Mouse (Mus musculus): ENCODE data around the gene Fmnl3. TPM values are rescaled to one million over a fixed set of nuclear protein-coding genes. Genes with fewer than 3 reads are reported as not detected.

Fmnl3 gene
- total and polyA plus RNA-seq, 3 experiments: 24.2 to 49.3 (median 28.6) TPM

GRCm38 (mm10) chr15:99316314-99317266 lies 53.7 kb downstream of the Fmnl3 start (continued):
- TF ChIP-seq ZMIZ1 (IDR thresholded peaks at IDR 0.05; ENCODE audit: low read depth, low read length) (no peak), USF2 (conservative IDR thresholded peaks at IDR 0.05; ENCODE audit: low read depth, low read length) (no peak), ETS1 (conservative IDR thresholded peaks at IDR 0.05; ENCODE audit: low read depth, low read length) (no peak), TBP (conservative IDR thresholded peaks at IDR 0.05; ENCODE audit: low read depth, low read length) (no peak), CHD1 (IDR thresholded peaks at IDR 0.05; ENCODE audit: low read depth, low read length) (no peak), UBTF (IDR thresholded peaks at IDR 0.05; ENCODE audit: low read depth, low read length) (no peak), SIN3A (IDR thresholded peaks at IDR 0.05; ENCODE audit: low read length) (no peak), IRF4 (IDR thresholded peaks at IDR 0.05; ENCODE audit: low read depth, low read length) (no peak), ZNF384 (IDR thresholded peaks at IDR 0.05; ENCODE audit: low read depth, low read length) (no peak), ZKSCAN1 (IDR thresholded peaks at IDR 0.05; ENCODE audit: borderline replicate concordance, low read depth, low read length) (no peak), MAX (IDR thresholded peaks at IDR 0.05; ENCODE audit: low read length) (no peak), CHD2 (IDR thresholded peaks at IDR 0.05; ENCODE audit: low read length) (no peak)

GRCm38 (mm10) chr15:99314891-99315290 lies 55.4 kb downstream of the Fmnl3 start:
- no peak for TF ChIP-seq TCF12 (IDR thresholded peaks at IDR 0.05; ENCODE audit: low read depth, low read length)
- peaks cover 58 to 96% of the 10 kb centered on the region in 2 experiments for H3K36me3 ChIP-seq (replicated peaks in 1 of 2; ENCODE audit: control insufficient read depth in 1 of 2, insufficient read depth in 1 of 2, low read length in 1 of 2)
- no peak overlapping the region for H3K4me2 ChIP-seq (ENCODE audit: insufficient read depth, low read depth, poor library complexity, severe bottlenecking)
- dilution Hi-C loops (cut with MboI; ENCODE audit: extremely low pct_ligation_motif_present, extremely low pct_unique_long_range_greater_than_20kb, low sequenced_read_pairs): no loop called here
- DNase-seq (ENCODE audit: extremely low read depth): no peak
- H3K4me1 ChIP-seq (ENCODE audit: control insufficient read depth in 1 of 2, insufficient read depth in 2 of 2): no peaks in the 10 kb centered on the region; a peak in 1 of 4 replicates
- H3K4me3 ChIP-seq (replicated peaks in 1 of 3; ENCODE audit: low read depth in 2 of 3, low read length in 2 of 3, poor library complexity in 1 of 3): no peak overlapping the region
- H3K27ac ChIP-seq (ENCODE audit: insufficient read depth, low read depth): no peak overlapping the region
- in situ Hi-C loops (cut with MboI; ENCODE audit: low pct_ligation_motif_present, low pct_unique_long_range_greater_than_20kb, low sequenced_read_pairs): loop anchor here (10.0 kb wide), 1 partner anchor 60 kb away; the partner anchor contains the start of gene Fmnl3
- H3K9me3 ChIP-seq (replicated peaks; ENCODE audit: low read length): no peaks in the 10 kb centered on the region
- no peak overlapping the region for H3K9ac ChIP-seq (ENCODE audit: insufficient read depth, low read depth)
- no peaks in the 10 kb centered on the region for H3K27me3 ChIP-seq (replicated peaks)
- H3K79me2 ChIP-seq (replicated peaks; ENCODE audit: control insufficient read depth, extremely low read depth, insufficient read depth, poor library complexity, severe bottlenecking): no peaks in the 10 kb centered on the region

GRCm38 (mm10) chr15:99310617-99311016 lies 59.7 kb downstream of the Fmnl3 start:
- DNase-seq (ENCODE audit: extremely low read depth): no peak
- dilution Hi-C loops (cut with MboI; ENCODE audit: extremely low pct_ligation_motif_present, extremely low pct_unique_long_range_greater_than_20kb, low sequenced_read_pairs) (no loop called here), in situ Hi-C loops (cut with MboI; ENCODE audit: low pct_ligation_motif_present, low pct_unique_long_range_greater_than_20kb, low sequenced_read_pairs) (loop anchor here (10.0 kb wide), 1 partner anchor 64 kb away; the partner anchor contains the start of gene Fmnl3)
- no peak overlapping the region for H3K9ac ChIP-seq (ENCODE audit: insufficient read depth, low read depth)
- peaks cover 57 to 96% of the 10 kb centered on the region in 2 experiments for H3K36me3 ChIP-seq (replicated peaks in 1 of 2; ENCODE audit: control insufficient read depth in 1 of 2, insufficient read depth in 1 of 2, low read length in 1 of 2)
- peaks cover 0 to 8% of the 10 kb centered on the region in 2 experiments; a peak in 2 of 4 replicates for H3K4me1 ChIP-seq (ENCODE audit: control insufficient read depth in 1 of 2, insufficient read depth in 2 of 2)
- H3K4me3 ChIP-seq (replicated peaks in 1 of 3; ENCODE audit: low read depth in 2 of 3, low read length in 2 of 3, poor library complexity in 1 of 3): no peak overlapping the region
- no peak overlapping the region for H3K4me2 ChIP-seq (ENCODE audit: insufficient read depth, low read depth, poor library complexity, severe bottlenecking)
- no peaks in the 10 kb centered on the region for H3K79me2 ChIP-seq (replicated peaks; ENCODE audit: control insufficient read depth, extremely low read depth, insufficient read depth, poor library complexity, severe bottlenecking)
- no peak overlapping the region for H3K27ac ChIP-seq (ENCODE audit: insufficient read depth, low read depth)
- no peaks in the 10 kb centered on the region for H3K9me3 ChIP-seq (replicated peaks; ENCODE audit: low read length)
- TF ChIP-seq MXI1 (IDR thresholded peaks at IDR 0.05; ENCODE audit: low read depth, low read length) (no peak), POLR2AphosphoS2 (IDR thresholded peaks at IDR 0.05; ENCODE audit: low read depth, low read length) (no peak), NELFE (IDR thresholded peaks at IDR 0.05; ENCODE audit: low read depth, low read length) (no peak), POLR2A (IDR thresholded peaks at IDR 0.05; ENCODE audit: low read depth, low read length) (no peak), MAFK (IDR thresholded peaks at IDR 0.05; ENCODE audit: insufficient replicate concordance, low read length) (no peak), KAT2A (IDR thresholded peaks at IDR 0.05; ENCODE audit: insufficient replicate concordance, low read length) (no peak), JUN (IDR thresholded peaks at IDR 0.05; ENCODE audit: insufficient read depth, low read depth, low read length) (no peak), TBP (conservative IDR thresholded peaks at IDR 0.05; ENCODE audit: low read depth, low read length) (no peak), TCF12 (IDR thresholded peaks at IDR 0.05; ENCODE audit: low read depth, low read length) (no peak), GABPA (IDR thresholded peaks at IDR 0.05; ENCODE audit: insufficient replicate concordance, low read depth, low read length) (no peak), ELF1 (IDR thresholded peaks at IDR 0.05; ENCODE audit: low read depth, low read length) (no peak)
- H3K27me3 ChIP-seq (replicated peaks): no peaks in the 10 kb centered on the region
